Mouse (Mus musculus): ENCODE results near the gene Vdac1.
"Not testable (repeated sequence)": the region's sequence is repeated elsewhere in the genome, so short reads cannot be mapped to it uniquely, and the experiment has no call there.

Vdac1 gene

DNA sequence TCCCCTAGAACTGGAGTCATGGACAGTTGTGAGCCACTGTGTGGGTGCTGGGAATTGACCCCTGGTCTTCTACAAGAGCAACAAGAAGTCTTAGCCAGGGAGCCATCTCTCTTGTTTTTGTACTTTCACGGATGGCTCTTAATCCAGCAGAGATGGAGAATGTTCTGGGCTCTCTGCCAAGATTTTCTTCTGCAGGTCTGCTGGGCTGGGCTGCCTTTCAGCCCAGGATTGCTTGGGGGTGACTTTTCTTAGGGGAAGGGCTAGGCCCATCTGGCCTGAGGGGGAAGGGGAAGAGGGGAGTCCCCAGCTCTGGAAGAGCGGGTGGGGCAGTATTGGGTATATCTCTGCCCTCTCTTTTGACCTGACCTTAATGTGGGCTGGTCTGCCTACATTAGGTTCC is 9.9 kb downstream of the Vdac1 start:
- no peak for DNase-seq (ENCODE audit: low spot score in 2 of 2)

DNA sequence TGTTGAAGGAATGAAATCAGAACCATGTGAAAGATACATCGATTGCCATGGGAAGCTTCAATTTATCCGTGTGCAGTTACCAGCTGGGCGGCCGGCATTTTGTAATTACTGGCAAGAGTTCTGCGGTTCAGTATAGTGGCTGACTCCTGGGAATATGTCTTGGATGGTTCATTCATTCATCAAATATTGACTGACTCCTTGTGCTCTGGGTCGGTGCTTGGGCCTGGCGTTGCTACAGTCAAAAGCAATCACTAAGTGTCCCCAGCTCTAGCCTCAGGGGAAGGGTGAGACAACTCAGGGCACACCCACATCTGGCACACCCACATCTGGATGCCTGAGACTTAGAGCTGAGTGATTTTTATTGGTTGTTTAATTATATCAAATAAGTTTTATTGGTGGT is 13.2 kb downstream of the Vdac1 start:
- no peak for DNase-seq (ENCODE audit: low spot score in 2 of 2)

- peak; percentile 52 to 54 for DNase-seq (ENCODE audit: low spot score in 2 of 2)
Measured at GRCm38 (mm10) chr11:52374340-52374739, 13.7 kb downstream of the Vdac1 start.

DNA sequence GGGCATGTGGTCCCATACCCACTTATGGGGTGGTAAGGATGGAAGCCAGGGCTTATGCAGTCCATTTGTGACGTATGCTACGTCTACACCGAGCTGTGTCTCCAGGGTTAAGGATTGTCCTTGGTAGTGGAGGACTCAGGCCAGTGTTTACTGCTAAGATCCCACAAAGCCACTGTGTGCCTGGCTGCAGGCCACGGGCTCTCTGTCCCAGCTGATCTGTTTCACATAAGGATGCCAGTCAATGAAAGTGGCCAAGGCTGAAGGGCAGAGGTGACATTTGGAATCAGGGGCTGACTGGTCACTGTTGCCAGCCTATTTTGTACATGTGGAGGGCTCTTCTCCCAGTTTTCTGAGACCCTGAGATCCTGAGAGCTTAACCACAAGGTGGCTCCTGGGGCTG is 16.9 kb downstream of the Vdac1 start:
- DNase-seq (ENCODE audit: low spot score in 2 of 2) = no peak

DNA sequence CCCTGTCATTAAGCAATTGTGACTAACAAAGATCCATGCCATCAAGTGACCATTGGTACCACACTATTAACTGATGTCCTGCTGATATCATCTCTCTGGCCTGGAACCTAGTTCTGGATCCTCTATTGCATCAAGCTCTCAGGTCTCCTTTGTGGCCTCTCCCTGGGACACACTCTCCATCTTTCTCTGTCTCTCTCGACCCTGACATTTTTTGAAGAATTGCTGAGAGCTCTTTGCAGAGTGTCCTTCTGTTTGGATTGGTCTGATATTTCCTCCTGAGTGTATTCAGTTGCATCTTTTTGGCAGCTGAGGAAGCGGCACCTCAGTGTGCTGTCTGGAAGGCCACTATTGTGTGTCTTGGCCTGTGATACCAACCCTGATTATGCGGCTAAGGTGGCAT is 18.6 kb downstream of the Vdac1 start:
- no peak for DNase-seq (ENCODE audit: low spot score in 2 of 2)

- DNase-seq (ENCODE audit: low spot score in 2 of 2) = no peak
Measured at GRCm38 (mm10) chr11:52383741-52384140, 23.1 kb downstream of the Vdac1 start.

DNA sequence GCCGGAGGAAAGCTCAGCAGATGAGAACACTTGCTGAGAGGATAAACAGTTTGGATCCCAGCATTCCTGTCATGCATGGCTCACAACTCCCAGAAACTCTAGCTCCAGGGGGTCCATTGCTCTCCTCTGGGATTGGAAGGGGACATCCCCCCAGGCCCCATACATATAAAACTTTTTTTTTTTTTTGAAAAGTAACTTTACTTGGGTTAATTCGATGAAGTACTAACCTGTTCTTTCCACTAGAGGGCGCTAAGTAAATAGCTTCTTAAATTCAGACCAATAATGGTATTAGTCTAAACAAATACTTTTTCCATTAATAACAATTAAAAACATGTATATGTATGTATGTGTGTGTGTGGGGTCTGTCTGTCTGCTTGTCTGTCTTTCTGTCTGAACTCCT is 24.0 kb downstream of the Vdac1 start:
- no peak for DNase-seq (ENCODE audit: low spot score in 2 of 2)

GRCm38 (mm10) chr11:52386892-52387291 is 26.2 kb downstream of the Vdac1 start:
- no peak for DNase-seq (ENCODE audit: low spot score in 2 of 2)

- no peak for DNase-seq (ENCODE audit: low spot score in 2 of 2)
Measured at GRCm38 (mm10) chr11:52388150-52388549, 27.5 kb downstream of the Vdac1 start.

- DNase-seq (ENCODE audit: low spot score in 2 of 2) = not testable (repeated sequence)
Measured at GRCm38 (mm10) chr11:52388979-52389378, 28.3 kb downstream of the Vdac1 start.

GRCm38 (mm10) chr11:52389933-52390332 is 29.3 kb downstream of the Vdac1 start:
- DNase-seq (ENCODE audit: low spot score in 2 of 2) = no peak

DNA sequence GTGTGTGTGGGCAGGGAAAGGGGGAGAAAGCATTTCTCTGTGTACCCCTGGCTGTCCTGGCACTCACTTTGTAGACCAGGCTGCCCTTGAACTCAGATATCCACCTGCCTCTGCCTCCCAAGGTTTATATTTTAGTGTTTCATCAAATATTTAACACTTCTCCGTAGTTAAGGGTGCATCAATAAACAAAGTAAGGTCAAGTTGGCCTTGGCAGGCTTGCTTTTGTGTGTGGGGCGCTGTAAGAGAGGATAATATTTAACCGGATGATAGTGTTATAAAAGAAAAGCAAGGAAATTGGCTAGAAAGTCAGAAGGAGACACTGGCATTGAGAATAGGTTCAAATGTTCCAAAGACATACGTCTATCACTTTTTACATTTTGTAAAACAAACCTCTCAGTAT is 33.8 kb downstream of the Vdac1 start:
- no peak for DNase-seq (ENCODE audit: low spot score in 2 of 2)

- peak in 1 of 2 experiments; percentile 13 for DNase-seq (ENCODE audit: low spot score in 2 of 2)
Measured at GRCm38 (mm10) chr11:52395343-52395742, 34.7 kb downstream of the Vdac1 start.

- DNase-seq (ENCODE audit: low spot score in 2 of 2) = peak; percentile 85 to 89
Measured at GRCm38 (mm10) chr11:52395940-52396596, 35.4 kb downstream of the Vdac1 start, which contains the start of gene 9530068E07Rik. Gene 9530068E07Rik (plus strand): TSS chr11:52396428.

DNA sequence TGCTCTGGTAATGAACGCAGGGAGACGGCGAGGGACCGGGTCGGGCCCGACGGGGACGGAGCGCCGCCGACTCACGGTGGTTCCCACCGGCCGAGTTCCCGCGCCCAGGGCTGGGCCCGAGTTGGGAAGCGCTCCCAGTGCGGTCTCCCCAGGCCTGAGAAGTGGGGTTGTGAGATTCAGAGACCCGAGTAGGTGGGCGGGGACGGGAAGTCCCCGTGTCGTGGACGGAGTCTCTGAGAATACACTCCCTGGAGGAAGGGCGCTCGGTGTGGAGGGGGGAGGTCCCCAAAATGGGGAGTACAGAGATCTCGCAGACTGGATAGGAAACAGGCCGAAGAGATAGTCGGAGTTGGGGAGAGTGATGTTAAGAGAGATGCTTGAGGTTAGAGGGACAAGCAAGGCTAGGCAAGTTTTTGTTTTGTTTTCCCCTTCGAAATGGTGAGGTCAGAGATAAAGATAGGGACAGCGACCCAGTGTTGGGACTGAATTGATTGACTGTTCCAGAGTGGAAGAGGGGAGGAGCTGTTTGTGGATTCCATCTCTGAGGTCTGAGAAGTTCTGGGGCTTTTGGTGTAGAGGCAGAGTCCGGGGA is 36.0 kb downstream of the Vdac1 start:
- peak in 1 of 2 experiments; percentile 41 for DNase-seq (ENCODE audit: low spot score in 2 of 2)

DNA sequence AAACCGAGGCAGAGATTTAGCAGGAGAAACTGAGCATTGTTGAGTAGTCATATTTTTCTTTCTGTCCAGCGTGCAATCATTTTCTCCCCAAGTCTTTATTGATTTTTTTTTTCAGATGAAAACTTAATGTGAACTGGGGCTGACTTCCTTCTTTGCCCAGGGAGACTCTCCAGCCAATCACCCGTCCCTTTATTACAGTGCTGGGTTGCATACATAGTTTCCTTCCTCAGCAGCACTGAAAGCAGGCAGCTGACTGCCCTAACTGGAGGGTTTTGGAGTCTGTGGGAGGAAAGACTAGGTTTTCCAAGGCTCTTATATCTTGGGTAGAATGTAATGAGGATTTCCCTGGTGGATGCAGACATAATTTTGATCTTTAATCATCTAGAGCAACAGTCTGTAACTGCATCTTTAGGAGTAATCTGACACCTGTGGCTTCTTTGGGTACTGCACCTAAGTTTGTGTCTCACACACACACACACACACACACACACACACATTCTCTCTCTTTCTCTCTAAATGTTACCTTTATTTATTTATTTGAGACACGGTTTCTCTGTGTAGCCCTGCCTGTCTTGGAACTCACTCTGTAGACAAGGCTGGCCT is 36.8 kb downstream of the Vdac1 start:
- DNase-seq (ENCODE audit: low spot score in 2 of 2) = peak; percentile 21 to 46

- DNase-seq (ENCODE audit: low spot score in 2 of 2) = no peak
Measured at GRCm38 (mm10) chr11:52401476-52401875, 40.8 kb downstream of the Vdac1 start.

DNA sequence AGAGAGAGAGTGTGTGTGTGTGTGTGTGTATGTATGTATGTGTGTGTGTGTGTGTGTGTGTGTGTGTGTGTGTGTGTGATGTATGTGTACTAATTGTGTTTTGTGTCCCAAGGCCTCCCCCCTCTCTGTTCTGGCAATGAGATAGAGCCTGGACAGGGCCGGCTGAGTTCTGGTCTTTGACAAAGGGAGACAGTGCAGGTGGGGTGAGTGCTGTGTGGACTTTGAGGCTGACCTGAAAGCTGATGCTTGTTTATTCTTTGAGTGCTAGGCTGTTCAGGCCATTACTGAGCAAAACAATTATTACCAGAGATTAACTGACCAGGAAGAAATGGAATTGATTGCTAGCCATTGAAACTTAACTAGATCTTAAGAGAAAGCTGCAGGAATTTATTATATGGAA is 41.9 kb downstream of the Vdac1 start:
- DNase-seq (ENCODE audit: low spot score in 2 of 2) = no peak

DNA sequence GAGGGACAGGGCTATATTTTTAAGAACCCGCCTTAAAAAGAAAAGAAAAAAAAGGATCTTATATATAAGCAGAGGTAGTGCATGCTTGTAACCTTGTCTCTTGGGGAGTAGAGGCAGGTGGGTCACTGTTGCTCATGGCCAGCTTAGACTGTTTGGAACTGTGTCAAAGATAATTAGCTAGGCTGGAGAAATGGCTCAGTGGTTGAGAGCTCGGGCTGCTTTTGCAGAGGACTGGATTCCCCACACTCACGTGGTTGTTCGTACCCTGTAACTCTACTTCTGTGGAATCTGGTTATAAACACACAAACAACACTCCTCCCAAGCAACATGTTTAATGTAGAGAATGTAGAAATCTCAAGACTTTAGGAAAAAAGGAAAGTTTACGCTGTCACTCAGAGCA is 43.5 kb downstream of the Vdac1 start:
- no peak for DNase-seq (ENCODE audit: low spot score in 2 of 2)

- DNase-seq (ENCODE audit: low spot score in 2 of 2) = no peak
Measured at GRCm38 (mm10) chr11:52405196-52405688, 44.6 kb downstream of the Vdac1 start.

DNA sequence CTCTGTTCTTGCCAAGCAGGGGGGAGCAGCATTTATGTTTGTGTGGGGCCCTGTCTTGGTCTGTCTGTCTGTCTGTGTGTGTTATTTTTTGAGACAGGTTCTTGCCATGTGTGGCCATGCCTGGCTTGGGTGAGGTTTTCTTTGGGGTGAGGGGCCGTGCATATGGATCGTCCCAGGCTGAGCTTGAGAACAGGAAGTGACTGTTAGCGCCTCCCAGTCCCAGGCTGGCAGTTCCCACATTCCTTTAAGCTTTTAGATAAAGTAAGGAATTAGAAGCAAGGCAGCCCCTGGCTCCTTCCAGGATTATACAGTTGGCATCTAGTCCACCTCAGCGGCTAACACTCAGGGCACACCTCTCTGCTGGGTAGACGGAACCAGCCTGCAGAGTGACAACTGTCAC is 48.7 kb downstream of the Vdac1 start:
- no peak for DNase-seq (ENCODE audit: low spot score in 2 of 2)

DNA sequence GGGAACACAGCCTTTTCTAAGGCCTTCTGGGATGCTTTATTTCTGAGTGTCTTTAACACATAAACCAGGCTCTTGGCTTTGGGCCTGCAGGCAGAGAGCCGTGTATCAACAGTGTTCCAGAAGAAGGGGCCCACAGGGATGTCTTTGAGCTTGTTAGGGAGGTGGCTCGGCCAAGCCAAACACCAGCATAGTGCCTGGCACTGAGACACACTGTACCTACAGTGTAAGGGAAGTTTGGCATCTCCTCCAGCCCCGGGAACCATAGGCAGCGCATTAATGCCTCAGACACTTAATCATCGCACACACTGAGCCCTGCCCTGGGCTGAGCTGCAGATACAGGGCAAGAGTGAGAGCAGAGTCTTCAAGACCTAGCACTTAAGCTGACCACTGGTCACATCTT is 57.7 kb downstream of the Vdac1 start:
- DNase-seq (ENCODE audit: low spot score in 2 of 2) = no peak

DNA sequence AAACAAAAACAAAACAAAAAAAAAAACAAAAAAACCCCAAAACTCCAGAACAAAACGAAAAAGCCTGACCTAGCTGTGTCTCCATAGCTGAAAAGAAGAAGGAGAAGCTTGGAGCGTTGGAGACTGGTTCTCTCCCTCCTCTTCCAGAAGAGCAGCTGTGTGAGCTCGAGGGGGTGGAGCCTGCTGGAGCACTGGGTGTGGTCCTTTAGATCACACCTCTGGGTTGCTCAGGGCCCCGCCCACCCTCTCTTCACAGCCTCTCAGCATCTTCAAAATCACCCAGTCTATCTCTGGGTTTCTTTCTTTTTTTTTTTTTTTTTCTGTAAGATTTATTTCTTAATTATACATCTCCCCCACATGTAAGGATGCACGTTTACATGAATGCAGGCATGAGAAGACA is 58.6 kb downstream of the Vdac1 start:
- no peak for DNase-seq (ENCODE audit: low spot score in 2 of 2)
